Mouse (Mus musculus) liver, embryonic 14.5 days (tissue): ENCODE measurements around the gene Olfr556.

Source experiments
- CTCF ChIP-seq: IDR thresholded peaks from 2 replicates; pipeline ENCODE4 v1.5.1; 2016; ENCODE audit warnings: antibody characterized with exemption, low read depth, control low read depth
- EP300 ChIP-seq: IDR thresholded peaks from 2 replicates; pipeline ENCODE4 v1.6.1; 2016; ENCODE audit warnings: antibody characterized with exemption, low read depth

GRCm38 (mm10) chr7:102686944-102687501, 22.3 kb downstream of the Olfr556 start, which contains the start of gene Trim68:
- no peak for TF ChIP-seq CTCF
- TF ChIP-seq EP300, result no peak
